Mouse (Mus musculus) effector memory CD4-positive, alpha-beta T cell, adult 7 months (primary cell): ENCODE results near the gene Tmem37. TPM values are rescaled to one million over a fixed set of nuclear protein-coding genes. Genes with fewer than 3 reads are reported as not detected.

ENCODE experiments used
- polyA plus RNA-seq: library from polyadenylated mRNA; unstranded; fragments of 100-300 nt; shearing (Covaris generic); gene quantifications from one replicate; pipeline ENCODE4 v1.2.1, GENCODE M21; 2017

Gene Tmem37
- polyA plus RNA-seq = 6.6 TPM

DNA sequence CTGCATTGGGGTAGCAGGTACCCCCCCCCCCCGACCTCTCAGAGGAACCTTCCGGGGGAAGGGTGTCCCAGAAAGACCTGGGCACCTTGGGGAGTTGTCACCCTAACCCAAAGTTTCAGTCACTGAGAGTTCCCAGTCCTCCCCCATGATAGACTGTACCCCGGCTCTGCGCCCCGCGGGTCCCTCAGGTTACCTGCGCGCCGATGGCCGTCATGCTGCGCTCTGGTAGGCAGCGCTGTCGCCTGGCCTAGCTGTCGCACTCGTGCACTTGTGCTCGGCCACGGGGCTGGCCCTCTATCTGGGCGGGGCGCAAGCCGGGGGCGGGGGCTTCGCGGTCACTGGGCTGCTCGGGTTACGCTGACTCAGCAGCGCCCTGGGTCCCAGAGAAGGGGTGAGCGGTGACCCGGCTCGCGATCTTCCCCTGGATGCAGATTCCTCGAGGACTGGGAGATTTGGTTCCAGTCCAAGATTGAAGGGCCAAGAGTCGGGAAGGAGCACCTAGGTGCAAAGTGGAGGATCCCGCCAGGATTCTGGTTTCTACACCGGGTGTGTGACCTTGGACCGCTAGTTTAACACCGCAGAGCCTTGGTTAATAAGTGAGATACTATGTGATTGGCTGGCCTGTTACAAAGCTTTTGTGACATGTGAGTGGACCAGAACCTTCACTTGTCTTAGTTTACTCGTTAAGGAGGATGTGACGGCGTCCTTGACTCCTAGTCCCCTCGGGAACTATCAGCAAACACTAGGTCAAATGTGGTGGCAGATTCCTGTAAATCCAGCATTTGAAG is at the start of gene Tmem37:
Gene Tmem37 (minus strand): TSS at position 556 of the 788 bp plus-strand sequence.

DNA sequence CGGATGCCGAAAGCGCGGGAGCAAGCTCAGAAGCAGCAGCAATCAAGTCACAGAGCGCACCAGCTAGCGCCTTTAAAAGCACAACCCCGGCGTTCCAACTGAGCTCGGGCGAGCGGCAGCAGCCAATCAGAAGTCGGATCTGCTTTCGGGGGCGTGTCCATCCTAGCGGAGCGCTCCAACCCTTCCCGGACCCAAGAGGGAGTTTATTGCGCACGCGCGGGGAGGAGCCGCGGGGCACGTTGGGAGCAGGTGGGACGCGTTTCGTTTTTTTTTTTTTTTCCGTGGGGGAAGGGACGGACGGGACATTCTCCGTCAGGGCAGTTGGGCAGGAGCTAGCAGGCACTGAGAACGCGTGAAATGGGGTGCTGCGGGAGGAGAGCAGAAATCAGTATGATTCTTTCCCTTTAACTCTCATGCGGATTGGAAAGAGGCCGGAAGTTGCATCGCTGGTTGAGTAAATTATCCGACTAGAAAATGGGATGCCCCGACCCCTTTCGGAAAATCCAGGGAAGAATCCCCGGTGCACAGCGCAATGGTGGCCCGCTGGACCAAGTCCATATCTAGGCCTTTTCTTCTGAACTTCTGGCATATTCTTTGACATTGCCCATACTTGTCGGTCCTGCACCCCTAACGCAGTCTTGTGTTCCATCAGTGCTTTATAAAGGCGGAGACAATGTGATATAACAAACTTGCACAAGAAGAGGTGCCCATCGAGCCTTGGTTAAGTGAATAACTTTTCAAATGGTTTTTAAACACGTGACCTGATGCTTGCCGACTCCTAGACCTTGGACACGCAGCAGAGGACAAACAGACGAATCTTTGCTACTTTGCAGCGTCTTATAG is 47.3 kb upstream of the Tmem37 start, which contains the start of the genes Dbi and 3110009E18Rik:
Gene Dbi (minus strand): TSS at position 110 of the 843 bp plus-strand sequence.
Gene 3110009E18Rik (plus strand): TSS at position 219 of the 843 bp plus-strand sequence.

Other genes with a start within 250 kb of the Tmem37 start
- gene Ptpn4, start 236.5 kb downstream of the Tmem37 start, polyA plus RNA-seq = 27.0 TPM
- gene Tmem177, start 160.9 kb downstream of the Tmem37 start, polyA plus RNA-seq = 4.2 TPM
- gene Cfap221, start 76.8 kb downstream of the Tmem37 start, polyA plus RNA-seq = not detected
- gene Sctr, start 67.2 kb downstream of the Tmem37 start, polyA plus RNA-seq = not detected
- 96.4 TPM for gene Dbi, start 47.0 kb upstream of the Tmem37 start, polyA plus RNA-seq
- 8.5 TPM for gene 3110009E18Rik, start 47.1 kb upstream of the Tmem37 start, polyA plus RNA-seq
- gene Steap3, start 198.6 kb upstream of the Tmem37 start, polyA plus RNA-seq = 0.20 TPM